Mouse (Mus musculus): Measurements from ENCODE around the gene Gm9767. TPM values are rescaled to one million over a fixed set of nuclear protein-coding genes. Genes with fewer than 3 reads are reported as not detected.

The Gm9767 gene
- not detected for total RNA-seq (2023)

GRCm38 (mm10) chr10:26077671-26078481 is at the start of gene Gm9767:
TSS of gene Gm9767 (plus strand) at chr10:26078255.

GRCm38 (mm10) chr10:26078521-26079142 is 577 bp downstream of the Gm9767 start, which contains the start of gene Tmem200a:
TSS of gene Tmem200a (minus strand) at chr10:26079052.

Other genes with a start within 250 kb of the Gm9767 start
- not detected for gene Tmem200a, start 797 bp downstream of the Gm9767 start, total RNA-seq (2023)
- gene Samd3, start 151.5 kb downstream of the Gm9767 start, total RNA-seq (2023), result 0.86 TPM

Measured in CD8-positive naive resting alpha-beta T cell, adult 57 days (primary cell).